Mouse (Mus musculus) olfactory bulb, adult 2 months (tissue): ENCODE measurements around the gene Tas1r1. TPM values are rescaled to one million over a fixed set of nuclear protein-coding genes. Genes with fewer than 3 reads are reported as not detected.

ENCODE experiments used
- H3K27ac ChIP-seq: fragments of 200-500 bp; 2 replicates; pipeline ENCODE4 v1.5.1; 2012; ENCODE audit warnings: low read depth, low read length; ENCODE audit not compliant: insufficient read depth
- H3K4me1 ChIP-seq: fragments of 200-500 bp; 2 replicates; pipeline ENCODE4 v1.6.1; 2012; ENCODE audit warnings: low read length; ENCODE audit not compliant: control insufficient read depth, insufficient read depth
- H3K4me3 ChIP-seq: fragments of 200-500 bp; 2 replicates; pipeline ENCODE4 v1.5.1; 2012; ENCODE audit warnings: mild to moderate bottlenecking, low read depth, low read length, moderate library complexity; ENCODE audit not compliant: insufficient read depth
- CTCF ChIP-seq: fragments of 200-500 bp; IDR thresholded peaks from 2 replicates; pipeline ENCODE4 v1.5.1; 2012; ENCODE audit warnings: low read depth, mild to moderate bottlenecking, low read length, moderate library complexity; ENCODE audit not compliant: insufficient read depth
- POLR2A ChIP-seq: fragments of 200-500 bp; IDR thresholded peaks from 2 replicates; pipeline ENCODE4 v1.6.1; 2012; ENCODE audit warnings: mild to moderate bottlenecking, low read depth, low read length, moderate library complexity; ENCODE audit not compliant: insufficient read depth
- WGBS: fragments of 180-500 bp; shearing (Covaris S2); methylation state at CpG from one replicate; pipeline ENCODE4 v1.1.7; 2018; 5-methylcytosine and 5-hydroxymethylcytosine counted together
- polyA plus RNA-seq: library from polyadenylated mRNA; stranded (reverse); fragments of >200 nt; gene quantifications from 2 replicates; pipeline ENCODE4 v1.2.4, GENCODE M21; 2012; ENCODE audit warnings: low replicate concordance; ENCODE audit not compliant: missing spikeins, insufficient read depth, insufficient read length

Gene Tas1r1
- polyA plus RNA-seq, 1 experiment: not detected

DNA sequence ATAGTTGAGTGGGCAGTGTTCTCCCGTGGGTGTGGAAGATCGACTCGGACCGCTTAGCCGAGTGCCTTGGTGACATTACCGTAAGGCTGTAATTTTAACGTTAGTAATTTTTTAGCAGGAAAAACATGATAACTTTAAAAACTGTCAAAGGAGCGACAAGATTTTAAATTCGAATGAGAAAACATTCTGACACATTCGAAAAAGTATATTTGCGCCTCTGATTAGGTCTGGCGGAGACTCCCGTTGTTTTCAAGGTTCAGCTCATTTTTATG is 41.5 kb downstream of the Tas1r1 start:
- H3K27ac ChIP-seq: peak overlapping the region; percentile 71
- WGBS: 2% methylated on average over 13 of the region's 13 CpGs
- TF ChIP-seq POLR2A: no peak
- TF ChIP-seq CTCF: no peak
- H3K4me3 ChIP-seq: peak overlapping the region; percentile 87
- peaks cover 11% of the 10 kb centered on the region for H3K4me1 ChIP-seq

DNA sequence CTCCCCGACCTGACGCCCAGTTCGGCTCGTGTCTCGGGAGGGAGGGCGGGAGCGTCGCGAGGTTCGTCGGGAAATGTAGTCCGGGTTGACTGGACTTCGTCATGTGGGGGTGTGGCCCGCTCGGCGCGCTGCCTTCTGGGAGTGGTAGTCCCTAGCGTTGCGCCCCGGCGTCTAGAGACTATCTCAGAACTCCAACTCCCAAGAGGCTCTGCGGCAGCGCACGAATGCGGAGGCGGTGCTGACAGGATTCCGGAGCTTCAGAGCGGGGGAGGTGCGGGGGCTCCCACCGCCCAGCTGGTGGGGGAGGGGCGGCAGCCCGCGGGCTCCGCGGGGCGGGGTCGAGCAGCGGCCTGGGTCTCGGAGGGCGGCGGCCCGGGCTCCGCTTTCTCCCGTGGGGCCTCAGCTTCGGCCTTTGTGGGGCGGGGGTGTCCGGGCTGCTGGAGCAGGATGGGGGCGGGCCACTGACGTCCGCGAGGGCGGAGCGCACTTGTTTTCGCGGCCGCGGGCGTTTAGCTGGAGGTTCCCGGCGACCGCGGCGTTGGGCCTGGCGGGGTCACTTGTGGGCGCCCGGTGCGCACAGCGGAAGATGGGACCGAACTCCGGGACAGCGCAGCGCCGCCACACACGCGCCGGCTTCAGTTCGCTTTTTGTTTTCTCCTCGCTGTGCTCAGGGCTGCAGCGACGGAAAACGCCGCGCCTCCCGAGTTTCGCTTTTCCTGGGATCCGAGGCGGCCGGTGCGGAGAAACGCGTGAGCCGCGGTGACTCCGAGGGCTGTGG is 42.0 kb downstream of the Tas1r1 start, which contains the start of gene Phf13:
Gene Phf13 (minus strand): TSS at position 86 of the 778 bp plus-strand sequence.
- peak; percentile 69; the same call in 1 of the 2 replicates for TF ChIP-seq POLR2A
- no peak for TF ChIP-seq CTCF
- WGBS: under 1% methylated on average over 94 of the region's 94 CpGs
- peak within 1 kb of the TSS; percentile 87 for H3K4me3 ChIP-seq
- H3K4me1 ChIP-seq: peaks cover 11% of the 10 kb centered on the region
- peak within 1 kb of the TSS; percentile 71 for H3K27ac ChIP-seq

DNA sequence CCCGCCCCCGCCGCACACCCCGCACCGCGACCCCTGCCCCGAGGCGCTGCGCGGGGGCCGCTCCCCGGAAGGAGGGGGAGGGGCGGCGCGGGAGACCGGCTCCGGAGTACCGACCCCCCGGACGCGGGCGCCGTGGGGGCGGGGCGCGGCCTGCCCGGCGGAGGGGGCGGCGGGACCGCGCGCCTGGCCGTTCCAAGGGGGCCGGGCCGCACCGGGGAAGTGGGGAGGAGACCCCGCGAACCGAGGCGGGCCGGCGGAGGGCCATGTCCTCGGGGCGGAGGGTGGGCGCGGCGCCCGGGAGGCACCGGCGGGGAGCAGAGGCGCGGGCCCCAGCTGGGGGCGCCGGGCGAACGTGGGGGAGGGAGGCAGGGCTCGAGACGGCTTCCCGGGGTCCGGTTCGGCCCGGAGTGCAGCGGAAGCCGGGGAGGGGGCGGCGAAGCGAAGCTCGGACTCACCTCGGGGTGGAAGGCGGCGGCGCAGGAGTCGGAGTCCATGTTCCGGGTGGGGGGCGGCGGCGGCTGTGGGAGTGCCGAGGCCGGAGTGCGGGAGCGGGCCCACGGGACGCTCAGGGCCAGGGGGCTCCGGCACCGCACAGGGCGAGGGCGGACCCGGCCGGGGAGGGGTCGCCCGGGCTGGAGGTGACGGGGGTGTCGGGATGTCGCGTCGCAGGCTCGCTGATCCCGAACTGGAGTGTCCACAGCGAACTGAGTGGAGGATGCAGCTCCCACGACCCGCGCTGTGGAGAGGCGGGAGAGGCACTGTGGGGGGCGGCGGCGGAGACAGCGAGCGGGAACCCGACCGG is 42.8 kb downstream of the Tas1r1 start:
- peak overlapping the region; percentile 76 for H3K4me3 ChIP-seq
- H3K4me1 ChIP-seq: peaks cover 8% of the 10 kb centered on the region
- TF ChIP-seq POLR2A (no peak), CTCF (no peak)
- H3K27ac ChIP-seq: no peak overlapping the region
- WGBS: 1% methylated on average over 96 of the region's 111 CpGs

DNA sequence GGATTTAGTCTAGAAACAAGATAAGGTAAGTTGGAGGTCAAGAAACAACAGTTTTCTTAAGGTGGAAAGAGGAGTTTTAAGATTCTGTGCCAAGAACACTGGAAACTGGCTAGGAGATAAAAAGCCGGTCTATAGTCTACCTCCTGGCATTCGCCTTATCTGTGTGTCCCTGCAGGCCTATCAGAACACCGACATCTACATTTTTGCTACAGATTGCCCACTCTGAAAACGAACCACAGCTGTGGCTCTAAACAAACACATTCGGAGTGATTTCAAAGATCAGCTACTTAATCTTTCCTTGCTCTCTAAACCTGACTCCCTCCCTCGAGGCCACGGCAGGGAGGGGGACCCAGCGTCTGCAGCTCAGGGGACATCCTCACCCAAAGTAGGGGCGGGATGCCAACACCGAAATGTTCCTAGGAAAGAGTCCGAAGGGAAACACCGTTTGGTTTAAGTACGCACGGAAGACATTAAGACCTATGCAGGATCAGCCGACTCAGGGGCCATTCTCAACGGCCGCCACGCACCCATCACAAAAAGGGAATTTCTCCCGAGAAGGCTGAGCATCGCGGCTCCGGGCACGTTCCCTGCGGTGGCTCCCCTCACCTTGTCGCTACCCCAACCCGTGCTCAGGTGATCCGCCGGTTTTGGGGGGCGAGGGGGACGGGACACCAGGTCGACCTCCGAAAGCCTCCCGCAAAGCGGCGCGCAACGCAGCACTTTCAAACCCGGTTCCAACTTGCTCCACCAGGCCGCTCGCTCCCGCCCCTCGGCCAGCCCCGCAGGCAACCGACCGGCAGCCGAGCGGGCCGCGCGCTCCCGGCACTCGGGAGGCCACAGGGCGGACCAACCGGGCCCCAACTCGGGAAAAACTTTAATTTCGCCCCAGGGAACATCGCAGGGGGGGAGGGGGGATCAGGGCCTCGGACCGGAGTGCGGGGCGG is 43.9 kb downstream of the Tas1r1 start:
- WGBS: 3% methylated on average over 61 of the region's 61 CpGs
- Histone ChIP-seq H3K27ac (no peak overlapping the region), H3K4me3 (peak overlapping the region; percentile 76), H3K4me1 (peaks cover 4% of the 10 kb centered on the region)
- TF ChIP-seq POLR2A (no peak), CTCF (no peak)

DNA sequence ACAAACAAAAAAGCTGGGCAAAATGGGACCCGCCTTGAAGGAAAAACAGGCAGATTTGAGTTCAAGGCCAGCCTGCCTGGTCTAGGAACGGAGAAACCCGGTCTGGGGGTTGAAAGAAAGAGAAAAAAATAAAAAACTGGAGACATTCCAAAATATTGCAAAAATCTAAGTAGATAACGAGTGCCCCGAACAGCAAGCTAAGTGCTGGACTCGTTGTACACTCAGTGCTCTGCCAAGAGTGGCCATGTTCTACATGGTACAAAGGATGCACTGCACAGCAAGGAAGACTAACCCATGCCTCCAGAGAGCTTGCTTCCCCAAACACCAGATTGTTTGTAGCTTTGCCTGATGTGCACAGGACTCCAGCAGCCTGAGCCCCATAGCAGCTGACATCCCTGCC is 45.3 kb downstream of the Tas1r1 start:
- Histone ChIP-seq H3K4me1 (peaks cover 8% of the 10 kb centered on the region), H3K27ac (no peak overlapping the region), H3K4me3 (no peak overlapping the region)
- 76% methylated on average over 6 of the region's 6 CpGs for WGBS
- TF ChIP-seq CTCF: no peak
- no peak for TF ChIP-seq POLR2A

DNA sequence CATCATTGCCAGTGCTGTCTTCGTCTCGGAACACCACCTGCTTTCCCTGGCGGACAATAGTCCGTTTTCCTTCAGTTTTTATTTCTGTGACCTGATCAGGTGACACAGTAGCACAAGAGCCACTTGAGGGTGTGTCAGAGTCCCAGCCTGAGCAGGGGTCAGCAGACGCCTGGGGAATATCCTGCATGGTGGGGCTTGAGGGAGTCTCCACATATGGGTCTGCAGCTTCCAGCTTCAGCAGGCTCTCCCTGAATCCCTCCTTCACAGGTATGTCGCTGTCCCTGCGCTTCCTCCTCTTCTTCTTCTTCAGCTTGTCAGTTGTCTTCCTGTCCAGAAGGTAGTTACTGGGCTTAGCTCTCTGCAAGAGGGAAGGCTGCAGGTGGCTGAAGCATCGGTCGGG is 46.3 kb downstream of the Tas1r1 start:
- 92% methylated on average over 9 of the region's 9 CpGs for WGBS
- Histone ChIP-seq H3K4me3 (no peak overlapping the region), H3K4me1 (peaks cover 14% of the 10 kb centered on the region), H3K27ac (no peak overlapping the region)
- TF ChIP-seq CTCF: no peak
- no peak for TF ChIP-seq POLR2A

DNA sequence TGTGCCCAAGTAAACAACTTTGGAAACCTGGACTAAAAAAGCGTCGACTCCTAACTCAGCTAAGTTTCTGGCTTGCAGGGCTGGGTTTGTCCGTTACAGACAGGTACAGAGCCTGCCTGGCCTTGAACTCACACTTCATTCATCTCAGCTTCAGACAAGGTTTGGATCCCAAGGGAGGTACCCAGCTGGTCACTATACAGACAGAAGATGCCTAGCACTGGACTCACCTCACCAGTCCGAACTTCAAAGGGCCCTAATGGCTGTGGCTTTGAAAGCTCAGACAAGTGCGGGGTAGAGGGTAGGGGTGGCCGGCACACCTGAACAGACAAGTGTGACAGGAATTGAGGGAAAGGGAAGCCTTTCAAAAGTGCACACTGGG is 49.3 kb downstream of the Tas1r1 start:
- no peak for TF ChIP-seq POLR2A
- 35% methylated on average over 6 of the region's 6 CpGs for WGBS
- H3K4me3 ChIP-seq: 0 out of 2 replicates have a peak overlapping the region, but pooled peaks have one; percentile 85

DNA sequence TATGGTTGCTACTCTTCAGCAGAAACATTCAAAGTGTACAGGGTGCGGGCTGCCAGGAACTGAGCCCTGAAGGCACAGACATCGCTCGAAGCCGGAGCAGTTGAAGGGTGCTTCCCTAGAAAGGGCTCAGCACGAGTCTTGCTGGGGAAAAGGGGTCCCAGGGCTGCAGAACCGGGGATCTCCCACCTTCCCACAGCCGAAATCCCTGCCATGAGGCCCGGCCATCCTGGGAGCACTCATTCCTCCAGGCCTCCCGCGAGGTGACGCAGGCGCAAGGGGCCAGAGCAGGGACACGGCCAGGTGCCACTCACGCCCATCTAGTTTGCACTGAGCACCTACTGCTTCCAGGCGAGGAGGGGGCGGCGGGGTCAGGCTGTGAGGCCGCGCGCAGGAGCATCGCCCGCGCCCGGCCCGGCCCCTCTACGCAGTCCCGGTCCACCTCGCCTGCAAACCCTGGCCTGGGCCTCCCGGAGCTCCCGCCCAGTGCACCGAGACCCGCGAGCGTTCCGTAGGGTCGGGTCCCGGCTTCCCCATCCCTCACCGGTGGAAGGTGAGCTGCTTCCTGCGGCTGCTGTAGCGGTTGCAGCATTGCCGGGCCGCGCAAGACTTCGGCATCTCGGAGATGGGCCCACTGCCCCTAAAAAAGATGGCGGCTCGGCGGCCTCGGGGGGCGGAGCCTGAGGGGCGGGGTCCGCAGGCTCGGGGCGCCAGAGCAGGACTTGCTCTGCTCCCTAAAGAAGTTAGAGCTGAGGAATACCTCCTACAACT is 49.8 kb downstream of the Tas1r1 start, which contains the start of gene Thap3:
Gene Thap3 (minus strand): TSS at position 656 of the 768 bp plus-strand sequence.
- peak within 1 kb of the TSS; percentile 85 for H3K4me3 ChIP-seq
- TF ChIP-seq CTCF: no peak
- peak; percentile 28; the same call in 1 of the 2 replicates for TF ChIP-seq POLR2A
- H3K4me1 ChIP-seq: peaks cover 22% of the 10 kb centered on the region
- WGBS: under 1% methylated on average over 54 of the region's 54 CpGs
- peak within 1 kb of the TSS; percentile 74 for H3K27ac ChIP-seq

More for the DNA sequence above, 49.3 kb downstream of the Tas1r1 start:
- Histone ChIP-seq H3K4me1 (peaks cover 22% of the 10 kb centered on the region), H3K27ac (no peak overlapping the region)
